Mouse (Mus musculus): Measurements from ENCODE around the gene Fam196b. TPM values are rescaled to one million over a fixed set of nuclear protein-coding genes. Genes with fewer than 3 reads are reported as not detected.

Fam196b gene
- total and polyA plus RNA-seq, 2 experiments = not detected

GRCm38 (mm10) chr11:34337907-34338306 is 23.3 kb downstream of the Fam196b start:
- DNase-seq (ENCODE audit: extremely low read depth, low read depth, low spot score) = no peak
- Histone ChIP-seq H3K27ac (replicated peaks; ENCODE audit: insufficient read depth, low read depth, low read length) (no peak overlapping the region), H3K36me3 (ENCODE audit: control insufficient read depth, insufficient read depth, low read length) (no peaks in the 10 kb centered on the region), H3K79me2 (ENCODE audit: control insufficient read depth, insufficient read depth, low read length) (no peaks in the 10 kb centered on the region), H3K27me3 (ENCODE audit: control insufficient read depth, insufficient read depth, low read length) (no peaks in the 10 kb centered on the region), H3K4me1 (ENCODE audit: control insufficient read depth, insufficient read depth, low read length) (no peaks in the 10 kb centered on the region), H3K4me3 (ENCODE audit: insufficient read depth, low read depth, low read length) (no peak overlapping the region), H3K9ac (ENCODE audit: low read depth, low read length) (no peak overlapping the region)
- TF ChIP-seq POLR2A (IDR thresholded peaks at IDR 0.05; ENCODE audit: extremely low read depth, insufficient read depth, low read length) = no peak
- no peak; the same call in 1 of the 2 replicates for TF ChIP-seq CTCF (IDR thresholded peaks at IDR 0.05; ENCODE audit: low read depth, low read length)
- WGBS = 65% methylated on average over 1 of the region's 1 CpGs

DNA sequence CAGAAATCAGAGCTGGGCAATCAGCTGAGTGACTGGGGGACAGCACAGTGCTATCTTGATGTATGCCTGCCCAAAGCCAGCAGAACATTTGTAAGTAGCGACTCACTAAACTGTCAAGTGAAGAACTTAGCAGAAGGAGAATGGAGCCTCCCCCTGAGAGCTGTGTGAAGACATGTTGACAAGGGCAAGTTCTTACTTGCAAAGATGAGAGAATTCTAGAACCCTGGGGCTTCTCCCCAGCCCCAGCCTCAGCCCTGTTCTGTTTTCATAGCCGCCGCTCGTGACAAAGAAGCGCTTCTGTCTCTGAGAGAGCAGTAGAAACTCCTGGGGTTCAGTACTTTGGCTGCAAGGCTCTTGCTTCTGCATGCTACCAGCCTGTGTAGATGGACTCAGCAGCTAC is 25.1 kb downstream of the Fam196b start:
- Histone ChIP-seq H3K4me1 (ENCODE audit: control insufficient read depth, insufficient read depth, low read length) (no peaks in the 10 kb centered on the region), H3K9ac (ENCODE audit: low read depth, low read length) (no peak overlapping the region), H3K27ac (replicated peaks; ENCODE audit: insufficient read depth, low read depth, low read length) (no peak overlapping the region), H3K36me3 (ENCODE audit: control insufficient read depth, insufficient read depth, low read length) (no peaks in the 10 kb centered on the region), H3K4me3 (ENCODE audit: insufficient read depth, low read depth, low read length) (no peak overlapping the region), H3K79me2 (ENCODE audit: control insufficient read depth, insufficient read depth, low read length) (no peaks in the 10 kb centered on the region), H3K27me3 (ENCODE audit: control insufficient read depth, insufficient read depth, low read length) (no peaks in the 10 kb centered on the region)
- no peak for TF ChIP-seq POLR2A (IDR thresholded peaks at IDR 0.05; ENCODE audit: extremely low read depth, insufficient read depth, low read length)
- no peak for TF ChIP-seq CTCF (IDR thresholded peaks at IDR 0.05; ENCODE audit: low read depth, low read length)
- 91% methylated on average over 5 of the region's 5 CpGs for WGBS
- DNase-seq (ENCODE audit: extremely low read depth, low read depth, low spot score) = no peak

GRCm38 (mm10) chr11:34343742-34344307 is 29.2 kb downstream of the Fam196b start:
- Histone ChIP-seq H3K4me3 (ENCODE audit: insufficient read depth, low read depth, low read length) (no peak overlapping the region), H3K27ac (replicated peaks; ENCODE audit: insufficient read depth, low read depth, low read length) (no peak overlapping the region), H3K27me3 (ENCODE audit: control insufficient read depth, insufficient read depth, low read length) (no peaks in the 10 kb centered on the region), H3K36me3 (ENCODE audit: control insufficient read depth, insufficient read depth, low read length) (no peaks in the 10 kb centered on the region), H3K9ac (ENCODE audit: low read depth, low read length) (no peak overlapping the region), H3K79me2 (ENCODE audit: control insufficient read depth, insufficient read depth, low read length) (no peaks in the 10 kb centered on the region), H3K4me1 (ENCODE audit: control insufficient read depth, insufficient read depth, low read length) (no peaks in the 10 kb centered on the region)
- WGBS = 69% methylated on average over 4 of the region's 4 CpGs
- DNase-seq (ENCODE audit: extremely low read depth, low read depth, low spot score) = no peak
- no peak for TF ChIP-seq POLR2A (IDR thresholded peaks at IDR 0.05; ENCODE audit: extremely low read depth, insufficient read depth, low read length)
- TF ChIP-seq CTCF (IDR thresholded peaks at IDR 0.05; ENCODE audit: low read depth, low read length) = no peak

- Histone ChIP-seq H3K9ac (ENCODE audit: low read depth, low read length) (no peak overlapping the region), H3K36me3 (ENCODE audit: control insufficient read depth, insufficient read depth, low read length) (no peaks in the 10 kb centered on the region), H3K79me2 (ENCODE audit: control insufficient read depth, insufficient read depth, low read length) (no peaks in the 10 kb centered on the region), H3K4me1 (ENCODE audit: control insufficient read depth, insufficient read depth, low read length) (no peaks in the 10 kb centered on the region), H3K4me3 (ENCODE audit: insufficient read depth, low read depth, low read length) (no peak overlapping the region), H3K27me3 (ENCODE audit: control insufficient read depth, insufficient read depth, low read length) (no peaks in the 10 kb centered on the region), H3K27ac (replicated peaks; ENCODE audit: insufficient read depth, low read depth, low read length) (no peak overlapping the region)
- WGBS = 76% methylated on average over 5 of the region's 5 CpGs
- DNase-seq (ENCODE audit: extremely low read depth, low read depth, low spot score) = no peak
- no peak for TF ChIP-seq POLR2A (IDR thresholded peaks at IDR 0.05; ENCODE audit: extremely low read depth, insufficient read depth, low read length)
- no peak for TF ChIP-seq CTCF (IDR thresholded peaks at IDR 0.05; ENCODE audit: low read depth, low read length)
Measured at GRCm38 (mm10) chr11:34344310-34344709, 29.7 kb downstream of the Fam196b start.

DNA sequence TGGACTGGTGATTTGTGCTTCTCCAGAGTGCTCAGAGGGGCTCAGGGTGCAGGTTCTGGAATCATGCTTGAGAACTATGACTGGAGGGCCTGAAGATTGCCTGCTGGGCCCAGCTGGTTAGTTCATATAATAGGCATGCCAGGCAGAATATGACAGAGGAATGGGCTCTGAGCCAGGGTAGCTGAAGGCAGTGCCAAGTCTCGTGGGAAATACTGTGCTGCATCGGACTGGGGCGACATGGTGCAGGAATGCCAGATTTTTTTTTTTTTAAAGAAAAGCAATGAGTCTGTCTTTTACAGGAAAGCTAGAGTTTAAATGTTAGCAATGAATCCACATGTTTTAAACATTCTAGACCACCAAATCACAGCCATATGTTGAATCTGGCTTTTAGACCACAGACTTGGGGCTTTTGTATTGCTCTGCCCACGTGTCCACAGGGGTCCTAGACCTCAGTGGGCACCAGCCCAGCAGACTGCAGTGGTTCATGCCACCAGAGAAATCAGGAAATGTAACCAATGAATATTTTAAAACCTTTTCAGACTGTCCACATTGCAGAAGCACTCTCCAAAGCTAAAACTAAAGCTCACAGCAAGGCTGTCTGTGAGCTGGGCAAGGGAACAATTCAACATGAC is 33.8 kb downstream of the Fam196b start:
- Histone ChIP-seq H3K36me3 (ENCODE audit: control insufficient read depth, insufficient read depth, low read length) (no peaks in the 10 kb centered on the region), H3K9ac (ENCODE audit: low read depth, low read length) (no peak overlapping the region), H3K4me1 (ENCODE audit: control insufficient read depth, insufficient read depth, low read length) (no peaks in the 10 kb centered on the region), H3K27ac (replicated peaks; ENCODE audit: insufficient read depth, low read depth, low read length) (no peak overlapping the region), H3K4me3 (ENCODE audit: insufficient read depth, low read depth, low read length) (no peak overlapping the region), H3K27me3 (ENCODE audit: control insufficient read depth, insufficient read depth, low read length) (no peaks in the 10 kb centered on the region), H3K79me2 (ENCODE audit: control insufficient read depth, insufficient read depth, low read length) (no peaks in the 10 kb centered on the region)
- WGBS = 57% methylated on average over 4 of the region's 4 CpGs
- DNase-seq (ENCODE audit: extremely low read depth, low read depth, low spot score) = no peak
- no peak for TF ChIP-seq POLR2A (IDR thresholded peaks at IDR 0.05; ENCODE audit: extremely low read depth, insufficient read depth, low read length)
- no peak for TF ChIP-seq CTCF (IDR thresholded peaks at IDR 0.05; ENCODE audit: low read depth, low read length)

DNA sequence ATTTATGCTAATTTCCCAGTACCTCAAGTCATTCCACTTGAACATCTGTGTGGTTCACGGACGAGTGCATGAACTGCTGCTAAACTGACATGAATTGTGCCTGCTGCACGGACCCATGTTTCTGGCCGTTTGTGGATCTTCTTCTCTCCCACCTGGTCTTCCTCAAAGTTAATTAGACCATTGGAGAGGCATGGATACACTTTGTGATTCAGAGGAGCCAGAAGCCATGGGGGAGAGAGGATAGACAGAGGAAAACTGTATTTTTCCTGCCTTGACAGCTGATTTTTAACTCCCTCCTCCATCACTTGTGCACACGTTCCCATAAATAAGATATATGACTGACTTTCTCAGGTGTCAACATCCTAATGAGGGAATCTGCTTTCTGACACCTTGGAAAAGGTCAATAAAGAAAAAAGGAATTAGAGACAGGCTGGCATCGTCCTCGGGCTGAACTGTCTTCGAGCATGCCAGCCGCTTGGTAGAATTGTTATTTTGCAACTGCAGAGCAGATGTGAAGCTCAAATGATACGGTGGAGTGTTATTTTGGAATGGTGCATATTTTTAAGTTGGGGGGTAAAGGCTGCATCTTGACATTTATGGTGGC is 34.9 kb downstream of the Fam196b start:
- Histone ChIP-seq H3K4me3 (ENCODE audit: insufficient read depth, low read depth, low read length) (no peak overlapping the region), H3K79me2 (ENCODE audit: control insufficient read depth, insufficient read depth, low read length) (no peaks in the 10 kb centered on the region)
- 82% methylated on average over 10 of the region's 10 CpGs for WGBS

More for the DNA sequence above, 34.9 kb downstream of the Fam196b start:
- H3K36me3 ChIP-seq (ENCODE audit: control insufficient read depth, insufficient read depth, low read length) = no peaks in the 10 kb centered on the region
- H3K27ac ChIP-seq (replicated peaks; ENCODE audit: insufficient read depth, low read depth, low read length) = no peak overlapping the region
- H3K9ac ChIP-seq (ENCODE audit: low read depth, low read length) = no peak overlapping the region
- no peak for DNase-seq (ENCODE audit: extremely low read depth, low read depth, low spot score)
- no peaks in the 10 kb centered on the region for H3K27me3 ChIP-seq (ENCODE audit: control insufficient read depth, insufficient read depth, low read length)
- no peaks in the 10 kb centered on the region for H3K4me1 ChIP-seq (ENCODE audit: control insufficient read depth, insufficient read depth, low read length)
- TF ChIP-seq CTCF (IDR thresholded peaks at IDR 0.05; ENCODE audit: low read depth, low read length) (no peak), POLR2A (IDR thresholded peaks at IDR 0.05; ENCODE audit: extremely low read depth, insufficient read depth, low read length) (no peak)

All from liver, adult 2 months (tissue).